Mouse (Mus musculus) Patski (cell line): Measurements from ENCODE around the gene Gclc. TPM values are rescaled to one million over a fixed set of nuclear protein-coding genes. Genes with fewer than 3 reads are reported as not detected.

Source experiments
- ATAC-seq: fragments of 100-300 bp; one replicate; pipeline ENCODE4 v1.8.0; 2021
- CTCF ChIA-PET: fragments of 350-600 bp; sonication (Branson Sonifier 250); formaldehyde crosslinking; loops from one replicate; lab custom pipeline; 2022; ENCODE audit warnings: inconsistent platforms; lab: Charles Lee
- POLR2A ChIA-PET: fragments of 350-600 bp; sonication (Branson Sonifier 250); formaldehyde crosslinking; loops from one replicate; lab custom pipeline; 2022; ENCODE audit warnings: antibody characterized with exemption, inconsistent platforms; lab: Charles Lee
- DNase-seq: peaks from one replicate; pipeline ENCODE4 v3.0.0-alpha.2; 2011; ENCODE audit warnings: low read depth, low spot score
- H3K27me3 ChIP-seq: fragments of 371-371 bp; one replicate; pipeline ENCODE4 v1.5.1; 2021
- CTCF ChIP-seq: fragments of 100-300 bp; IDR thresholded peaks from one replicate; pipeline ENCODE4 v1.5.1; 2021
- in situ Hi-C: fragments of 300-500 bp; cut with MboI; formaldehyde crosslinking; loops from 3 replicates; pipeline ENCODE4 v1.11.1; 2018; ENCODE audit warnings: low pct_unique_long_range_greater_than_20kb, mixed read lengths
- polyA plus RNA-seq: library from polyadenylated mRNA; unstranded; gene quantifications from one replicate; pipeline ENCODE4 v1.2.3, GENCODE M21; 2021

Gene Gclc
- polyA plus RNA-seq, 1 experiment from 2014 or later = 183 TPM

- in situ Hi-C loops = loop anchor here (5.0 to 25.0 kb wide), 3 partner anchors 115 to 367 kb away; no protein-coding TSS in a partner anchor
- no peak for TF ChIP-seq CTCF
- ChIA-PET POLR2A (no interaction called here), CTCF (interaction anchor here (1.0 to 6.4 kb wide), 7 partner anchors 10 to 171 kb away, joined by 3 to 38 read pairs (median 4); no protein-coding TSS in a partner anchor)
- no peaks in the 10 kb centered on the region for H3K27me3 ChIP-seq
- DNase-seq (no peak), ATAC-seq (no peak)
These were observed 25.4 kb downstream of the Gclc start for GRCm38 (mm10) chr9:77779711-77780110.

GRCm38 (mm10) chr9:77781453-77782163, 27.3 kb downstream of the Gclc start:
- no peaks in the 10 kb centered on the region for H3K27me3 ChIP-seq
- ChIA-PET CTCF (interaction anchor here (0.7 to 6.4 kb wide), 30 partner anchors 9 to 244 kb away, joined by 3 to 38 read pairs (median 4); no protein-coding TSS in a partner anchor), POLR2A (interaction anchor here (0.7 to 1.2 kb wide), 5 partner anchors 19 to 80 kb away, joined by 3 read pairs; no protein-coding TSS in a partner anchor)
- in situ Hi-C loops = loop anchor here (10.0 to 25.0 kb wide), 2 partner anchors 117 to 369 kb away; no protein-coding TSS in a partner anchor
- DNase-seq (no peak), ATAC-seq (peak; percentile 52)
- peak; percentile 55 for TF ChIP-seq CTCF

GRCm38 (mm10) chr9:77782201-77782600, 27.9 kb downstream of the Gclc start:
- POLR2A ChIA-PET = interaction anchor here (0.9 kb wide), 1 partner anchor 31 kb away, joined by 3 read pairs; no protein-coding TSS in a partner anchor
- ATAC-seq = peak; percentile 73

GRCm38 (mm10) chr9:77783006-77783405, 28.7 kb downstream of the Gclc start:
- POLR2A ChIA-PET = interaction anchor here (0.6 to 0.9 kb wide), 2 partner anchors 23 to 32 kb away, joined by 3 read pairs; no protein-coding TSS in a partner anchor
- DNase-seq (no peak), ATAC-seq (no peak)
- in situ Hi-C loops = loop anchor here (10.0 to 25.0 kb wide), 2 partner anchors 118 to 371 kb away; no protein-coding TSS in a partner anchor
- no peaks in the 10 kb centered on the region for H3K27me3 ChIP-seq
- no peak for TF ChIP-seq CTCF
- CTCF ChIA-PET = interaction anchor here (1.1 to 6.4 kb wide), 7 partner anchors 10 to 120 kb away, joined by 3 to 38 read pairs (median 5); no protein-coding TSS in a partner anchor

More at GRCm38 (mm10) chr9:77782201-77782600, 27.9 kb downstream of the Gclc start:
- peak; percentile 17 for DNase-seq
- no peaks in the 10 kb centered on the region for H3K27me3 ChIP-seq
- no peak for TF ChIP-seq CTCF
- in situ Hi-C loops = loop anchor here (10.0 to 25.0 kb wide), 2 partner anchors 117 to 370 kb away; no protein-coding TSS in a partner anchor
- CTCF ChIA-PET = interaction anchor here (0.9 to 6.4 kb wide), 23 partner anchors 8 to 233 kb away, joined by 3 to 38 read pairs (median 5); no protein-coding TSS in a partner anchor

GRCm38 (mm10) chr9:77785466-77785865, 31.1 kb downstream of the Gclc start:
- no peak for ATAC-seq
- CTCF ChIA-PET = no interaction called here
- in situ Hi-C loops = loop anchor here (10.0 to 25.0 kb wide), 2 partner anchors 121 to 373 kb away; no protein-coding TSS in a partner anchor

GRCm38 (mm10) chr9:77787936-77788335, 33.6 kb downstream of the Gclc start:
- ChIA-PET POLR2A (no interaction called here), CTCF (no interaction called here)
- no peak for TF ChIP-seq CTCF
- in situ Hi-C loops = loop anchor here (10.0 to 25.0 kb wide), 2 partner anchors 123 to 376 kb away; no protein-coding TSS in a partner anchor
- DNase-seq = no peak
- ATAC-seq = no peak
- H3K27me3 ChIP-seq = no peaks in the 10 kb centered on the region

More at GRCm38 (mm10) chr9:77785466-77785865, 31.1 kb downstream of the Gclc start:
- no peaks in the 10 kb centered on the region for H3K27me3 ChIP-seq
- POLR2A ChIA-PET = no interaction called here
- no peak for DNase-seq
- no peak for TF ChIP-seq CTCF

- ChIA-PET CTCF (interaction anchor here (0.9 to 1.2 kb wide), 2 partner anchors 8 to 134 kb away, joined by 4 to 5 read pairs; no protein-coding TSS in a partner anchor), POLR2A (interaction anchor here (1.0 kb wide), 1 partner anchor 122 kb away, joined by 4 read pairs; no protein-coding TSS in a partner anchor)
- DNase-seq (no peak), ATAC-seq (no peak)
- no peaks in the 10 kb centered on the region for H3K27me3 ChIP-seq
- TF ChIP-seq CTCF = no peak
- in situ Hi-C loops = loop anchor here (10.0 to 25.0 kb wide), 2 partner anchors 125 to 377 kb away; no protein-coding TSS in a partner anchor
These were observed 35.4 kb downstream of the Gclc start for GRCm38 (mm10) chr9:77789615-77790348.

- ChIA-PET CTCF (interaction anchor here (0.8 to 1.4 kb wide), 4 partner anchors 8 to 35 kb away, joined by 3 to 5 read pairs (median 3); no protein-coding TSS in a partner anchor), POLR2A (interaction anchor here (0.7 kb wide), 1 partner anchor 972 kb away, joined by 3 read pairs; no protein-coding TSS in a partner anchor)
- ATAC-seq (no peak), DNase-seq (no peak)
- TF ChIP-seq CTCF = no peak
- H3K27me3 ChIP-seq = no peaks in the 10 kb centered on the region
- in situ Hi-C loops = loop anchor here (25.0 kb wide), 1 partner anchor 382 kb away; no protein-coding TSS in a partner anchor
These were observed 39.5 kb downstream of the Gclc start for GRCm38 (mm10) chr9:77793838-77794237.

GRCm38 (mm10) chr9:77802461-77802860, 48.1 kb downstream of the Gclc start:
- in situ Hi-C loops = no loop called here
- ChIA-PET CTCF (interaction anchor here (0.8 to 3.4 kb wide), 6 partner anchors 9 to 311 kb away, joined by 3 to 18 read pairs (median 4); no protein-coding TSS in a partner anchor), POLR2A (interaction anchor here (1.2 kb wide), 1 partner anchor 203 kb away, joined by 5 read pairs; no protein-coding TSS in a partner anchor)
- ATAC-seq (no peak), DNase-seq (no peak)
- H3K27me3 ChIP-seq = no peaks in the 10 kb centered on the region
- TF ChIP-seq CTCF = peak; percentile 62
